Mouse (Mus musculus) spleen, embryonic (tissue): ENCODE results near the gene Snx3.

ENCODE experiments used
- CTCF ChIA-PET: fragments of 350-600 bp; sonication (Branson Sonifier 250); formaldehyde crosslinking; loops from one replicate; lab custom pipeline; 2022; lab: Charles Lee

Gene Snx3

GRCm38 (mm10) chr10:42577525-42578280 is 75.9 kb downstream of the Snx3 start:
- CTCF ChIA-PET, result interaction anchor here (0.6 to 0.8 kb wide), 2 partner anchors 124 to 966 kb away, joined by 5 to 7 read pairs; no protein-coding TSS in a partner anchor

- CTCF ChIA-PET, result interaction anchor here (0.6 to 0.8 kb wide), 2 partner anchors 124 to 965 kb away, joined by 5 to 7 read pairs; no protein-coding TSS in a partner anchor
These were observed 76.4 kb downstream of the Snx3 start for GRCm38 (mm10) chr10:42578281-42578675.

- CTCF ChIA-PET, result interaction anchor here (0.6 kb wide), 1 partner anchor 964 kb away, joined by 5 read pairs; no protein-coding TSS in a partner anchor
These were observed 77.1 kb downstream of the Snx3 start for GRCm38 (mm10) chr10:42578698-42579474.

GRCm38 (mm10) chr10:42579475-42580130 is 77.8 kb downstream of the Snx3 start:
- CTCF ChIA-PET, result no interaction called here

GRCm38 (mm10) chr10:42580131-42580950 is 78.5 kb downstream of the Snx3 start:
- CTCF ChIA-PET, result no interaction called here

- CTCF ChIA-PET, result interaction anchor here (0.7 kb wide), 1 partner anchor 275 kb away, joined by 4 read pairs; no protein-coding TSS in a partner anchor
These were observed 79.1 kb downstream of the Snx3 start for GRCm38 (mm10) chr10:42580951-42581277.

- CTCF ChIA-PET, result interaction anchor here (0.6 to 0.7 kb wide), 2 partner anchors 60 to 274 kb away, joined by 3 to 4 read pairs; no protein-coding TSS in a partner anchor
These were observed 80.1 kb downstream of the Snx3 start for GRCm38 (mm10) chr10:42581694-42582565.

- CTCF ChIA-PET, result interaction anchor here (0.6 kb wide), 1 partner anchor 61 kb away, joined by 3 read pairs; no protein-coding TSS in a partner anchor
These were observed 80.8 kb downstream of the Snx3 start for GRCm38 (mm10) chr10:42582566-42583110.

- CTCF ChIA-PET, result no interaction called here
These were observed 81.5 kb downstream of the Snx3 start, which contains the start of the genes Nr2e1 and Ostm1 for GRCm38 (mm10) chr10:42583157-42583872. Gene Nr2e1, minus strand, starts transcription at chr10:42583632. Gene Ostm1, plus strand, starts transcription at chr10:42583822.

GRCm38 (mm10) chr10:42583902-42584435 is 82.1 kb downstream of the Snx3 start:
- CTCF ChIA-PET, result no interaction called here

- CTCF ChIA-PET, result no interaction called here
These were observed 82.7 kb downstream of the Snx3 start for GRCm38 (mm10) chr10:42584436-42584983.
